Mouse (Mus musculus): ENCODE results near the gene Mgat4a.

Mgat4a gene

GRCm38 (mm10) chr1:37495104-37495503 is 45.7 kb downstream of the Mgat4a start:
- no peak for DNase-seq (ENCODE audit: low spot score)

- DNase-seq (ENCODE audit: low spot score): no peak
Measured at GRCm38 (mm10) chr1:37491672-37492071, 49.1 kb downstream of the Mgat4a start.

- DNase-seq (ENCODE audit: low spot score): no peak
Measured at GRCm38 (mm10) chr1:37490691-37491212, 50.1 kb downstream of the Mgat4a start.

GRCm38 (mm10) chr1:37488531-37488930 is 52.3 kb downstream of the Mgat4a start:
- DNase-seq (ENCODE audit: low spot score): no peak

GRCm38 (mm10) chr1:37486994-37487393 is 53.8 kb downstream of the Mgat4a start:
- no peak for DNase-seq (ENCODE audit: low spot score)

- DNase-seq (ENCODE audit: low spot score): no peak
Measured at GRCm38 (mm10) chr1:37486439-37486838, 54.4 kb downstream of the Mgat4a start.

GRCm38 (mm10) chr1:37484612-37485011 is 56.2 kb downstream of the Mgat4a start:
- no peak for DNase-seq (ENCODE audit: low spot score)

GRCm38 (mm10) chr1:37481331-37481730 is 59.5 kb downstream of the Mgat4a start:
- DNase-seq (ENCODE audit: low spot score): no peak

- DNase-seq (ENCODE audit: low spot score): no peak
Measured at GRCm38 (mm10) chr1:37480731-37481130, 60.1 kb downstream of the Mgat4a start.

GRCm38 (mm10) chr1:37479759-37480158 is 61.1 kb downstream of the Mgat4a start:
- no peak for DNase-seq (ENCODE audit: low spot score)

- DNase-seq (ENCODE audit: low spot score): no peak
Measured at GRCm38 (mm10) chr1:37479074-37479473, 61.7 kb downstream of the Mgat4a start.

GRCm38 (mm10) chr1:37478416-37478815 is 62.4 kb downstream of the Mgat4a start:
- DNase-seq (ENCODE audit: low spot score): no peak

- no peak for DNase-seq (ENCODE audit: low spot score)
Measured at GRCm38 (mm10) chr1:37477928-37478327, 62.9 kb downstream of the Mgat4a start.

- no peak for DNase-seq (ENCODE audit: low spot score)
Measured at GRCm38 (mm10) chr1:37477250-37477649, 63.6 kb downstream of the Mgat4a start.

- DNase-seq (ENCODE audit: low spot score): no peak
Measured at GRCm38 (mm10) chr1:37475312-37475711, 65.5 kb downstream of the Mgat4a start.

- no peak for DNase-seq (ENCODE audit: low spot score)
Measured at GRCm38 (mm10) chr1:37474634-37475190, 66.1 kb downstream of the Mgat4a start.

GRCm38 (mm10) chr1:37474046-37474445 is 66.8 kb downstream of the Mgat4a start:
- peak; percentile 70 for DNase-seq (ENCODE audit: low spot score)

- no peak for DNase-seq (ENCODE audit: low spot score)
Measured at GRCm38 (mm10) chr1:37473251-37473650, 67.6 kb downstream of the Mgat4a start.

- no peak for DNase-seq (ENCODE audit: low spot score)
Measured at GRCm38 (mm10) chr1:37471179-37472148, 69.4 kb downstream of the Mgat4a start.

GRCm38 (mm10) chr1:37469007-37469406 is 71.8 kb downstream of the Mgat4a start:
- DNase-seq (ENCODE audit: low spot score): no peak

GRCm38 (mm10) chr1:37467806-37468205 is 73.0 kb downstream of the Mgat4a start:
- no peak for DNase-seq (ENCODE audit: low spot score)

- no peak for DNase-seq (ENCODE audit: low spot score)
Measured at GRCm38 (mm10) chr1:37466322-37466995, 74.4 kb downstream of the Mgat4a start.
